Mouse (Mus musculus) MEL-GATA-1-ER (cell line): ENCODE measurements around the gene Psmd9.

Experiments used
- DNase-seq: peaks from one replicate; pipeline ENCODE4 v3.0.0-alpha.2; 2012; ENCODE audit warnings: low read depth; ENCODE audit errors: extremely low read depth

Psmd9 gene

DNA sequence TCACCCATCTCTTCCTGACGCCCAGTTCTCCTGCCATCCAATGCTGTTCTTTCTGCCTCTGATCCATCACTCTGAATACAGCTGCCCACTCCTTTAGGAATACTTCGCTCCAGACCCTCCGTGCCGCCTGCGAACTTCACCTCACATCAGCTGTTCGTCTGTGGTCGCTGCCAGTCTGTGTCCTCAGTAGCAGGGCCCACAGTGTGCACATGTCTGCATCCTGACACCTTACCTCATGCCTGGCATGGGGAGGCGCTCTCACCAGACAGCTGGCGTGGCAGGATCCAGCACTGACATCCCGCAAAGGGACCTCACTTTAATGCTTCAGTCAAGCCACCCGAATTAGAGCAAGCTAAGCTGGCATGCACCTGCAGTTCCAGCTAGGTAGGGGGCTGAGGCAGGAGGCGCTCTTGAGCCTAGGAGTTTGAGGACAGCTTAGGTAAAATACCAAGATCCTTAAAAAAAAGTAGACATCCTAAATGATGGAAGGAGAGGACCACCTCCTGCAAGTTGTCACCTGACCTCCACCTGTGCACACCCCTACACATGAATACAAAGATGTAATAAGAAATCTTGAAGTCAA lies 127.1 kb downstream of the Psmd9 start:
- DNase-seq: peak; percentile 3

DNA sequence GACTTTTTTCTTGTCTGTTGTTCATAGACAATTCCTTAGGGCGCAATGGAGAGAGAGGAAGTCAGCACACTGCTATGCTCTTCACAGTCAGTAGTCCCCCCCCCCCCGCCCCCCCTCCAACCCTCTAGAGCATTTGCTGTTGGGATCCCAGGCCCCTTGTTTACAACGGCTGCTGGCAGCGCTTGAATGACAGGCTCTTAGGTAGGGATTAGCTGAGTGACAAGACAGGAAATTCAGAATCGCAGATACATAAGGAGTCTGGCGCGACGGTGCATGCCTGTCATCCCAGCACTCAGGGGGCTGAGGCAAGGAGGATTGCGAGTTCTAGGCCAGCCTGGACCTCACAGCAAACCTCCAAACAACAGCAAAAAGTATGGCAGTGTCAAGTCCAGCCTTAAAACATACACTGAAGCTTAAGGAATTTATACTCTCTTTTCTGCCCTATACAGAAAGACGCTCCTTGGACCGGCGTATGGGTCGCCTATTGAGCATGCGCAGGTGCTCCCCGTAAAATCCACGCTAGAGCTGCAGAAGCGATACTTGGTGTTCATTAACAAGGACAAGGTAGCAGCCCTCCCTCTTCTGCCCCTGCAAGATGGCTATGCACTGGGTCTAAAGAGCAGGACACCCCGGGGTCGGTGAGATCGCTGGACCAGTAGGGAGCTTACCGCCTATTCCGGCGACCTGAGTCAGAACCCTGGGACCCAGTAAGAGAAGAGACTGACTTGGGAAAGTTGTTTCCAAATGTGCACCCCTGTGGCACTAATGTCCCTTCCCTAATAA lies 128.0 kb downstream of the Psmd9 start:
- DNase-seq: no peak

DNA sequence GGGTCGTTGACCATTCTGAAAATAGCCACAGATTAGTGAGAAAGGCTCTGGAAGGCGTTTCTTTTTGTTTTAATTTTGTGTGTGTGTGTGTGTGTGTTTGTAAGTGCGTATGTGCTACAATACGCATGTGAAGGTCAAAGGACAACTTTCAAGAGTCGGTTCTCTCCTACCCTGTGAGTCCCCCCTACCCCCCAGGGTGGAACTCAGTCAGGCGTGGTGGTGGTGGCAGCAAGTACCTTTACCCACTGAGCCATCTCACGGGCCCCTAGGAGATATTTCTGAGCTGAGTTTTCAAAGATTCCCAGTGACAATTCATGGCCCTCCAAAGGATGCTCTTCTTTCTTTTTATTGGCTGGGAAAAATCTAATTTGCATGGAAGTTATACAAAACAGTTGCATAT lies 128.6 kb downstream of the Psmd9 start:
- DNase-seq: no peak

DNA sequence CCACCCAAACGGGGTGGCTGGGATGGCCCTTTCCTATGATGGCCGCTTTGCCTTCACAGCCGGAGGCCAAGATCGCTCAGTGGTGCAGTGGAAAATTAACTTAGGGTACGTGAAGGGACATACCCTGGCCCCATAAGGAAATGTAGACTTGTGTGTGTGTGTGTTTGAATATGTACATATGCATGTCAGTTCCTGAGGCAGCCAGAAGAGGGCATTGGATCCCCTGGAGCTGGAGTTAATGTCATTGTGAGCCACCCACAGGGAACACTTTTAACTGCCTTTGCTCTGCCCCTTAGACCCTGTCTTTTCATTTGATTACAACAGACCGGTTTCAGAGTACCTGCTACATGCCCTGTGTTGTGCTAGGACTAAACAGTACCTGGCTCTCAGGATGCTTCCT lies 129.3 kb downstream of the Psmd9 start:
- no peak for DNase-seq
